Mouse (Mus musculus) thymus, postnatal 4 days (tissue): ENCODE data around the gene Brd4.
A peak's percentile ranks its signal among the peaks of the same experiment; 100 is the strongest.

ENCODE experiments used
- DNase-seq: peaks from one replicate; pipeline ENCODE4 v3.0.0; 2021

Gene Brd4

DNA sequence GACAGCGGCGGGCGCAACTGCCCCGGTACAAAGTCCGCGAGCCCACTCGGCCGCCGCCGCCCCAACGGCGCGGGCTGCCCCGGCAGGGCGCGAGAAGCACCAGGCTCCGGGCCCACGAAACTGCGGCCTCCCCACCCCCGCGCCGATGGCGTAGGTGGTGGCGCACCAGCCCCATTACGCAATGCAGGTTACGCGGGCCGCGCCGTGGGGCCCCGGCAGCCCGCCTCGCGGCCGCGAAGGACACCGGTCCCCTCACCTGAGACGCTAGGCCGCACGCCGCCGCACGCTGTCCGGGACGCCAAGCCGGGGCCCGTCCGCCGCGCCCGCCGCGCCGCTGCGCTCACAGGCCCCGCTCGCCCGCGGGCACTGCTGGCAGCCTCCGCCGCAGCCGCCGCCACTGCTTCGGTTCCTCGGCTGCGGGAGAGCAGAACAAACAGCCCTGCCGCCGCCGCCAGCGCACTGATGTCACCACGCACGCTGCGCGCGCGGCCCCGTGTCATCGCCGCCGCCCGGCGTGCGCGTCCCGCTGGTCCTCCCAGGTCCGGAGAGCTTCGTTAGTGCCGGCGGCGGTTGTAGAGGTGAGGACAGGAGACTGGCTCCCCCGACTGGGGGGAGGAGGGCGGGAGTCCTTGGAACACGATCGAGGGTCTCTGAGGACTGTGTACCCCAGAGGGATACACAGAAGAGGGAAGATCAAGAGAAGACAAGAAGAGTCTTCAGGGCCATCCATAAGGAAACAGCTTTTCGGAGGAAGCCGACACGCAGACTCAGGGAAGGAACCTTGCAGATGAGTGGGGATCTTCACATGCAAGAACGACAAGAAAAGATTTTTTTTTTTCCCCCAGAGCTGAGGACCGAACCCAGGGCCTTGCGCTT, at the start of gene Brd4:
Brd4 (minus strand) TSS at position 461 of the 876 bp plus-strand sequence.
- DNase-seq: peak; percentile 93

DNA sequence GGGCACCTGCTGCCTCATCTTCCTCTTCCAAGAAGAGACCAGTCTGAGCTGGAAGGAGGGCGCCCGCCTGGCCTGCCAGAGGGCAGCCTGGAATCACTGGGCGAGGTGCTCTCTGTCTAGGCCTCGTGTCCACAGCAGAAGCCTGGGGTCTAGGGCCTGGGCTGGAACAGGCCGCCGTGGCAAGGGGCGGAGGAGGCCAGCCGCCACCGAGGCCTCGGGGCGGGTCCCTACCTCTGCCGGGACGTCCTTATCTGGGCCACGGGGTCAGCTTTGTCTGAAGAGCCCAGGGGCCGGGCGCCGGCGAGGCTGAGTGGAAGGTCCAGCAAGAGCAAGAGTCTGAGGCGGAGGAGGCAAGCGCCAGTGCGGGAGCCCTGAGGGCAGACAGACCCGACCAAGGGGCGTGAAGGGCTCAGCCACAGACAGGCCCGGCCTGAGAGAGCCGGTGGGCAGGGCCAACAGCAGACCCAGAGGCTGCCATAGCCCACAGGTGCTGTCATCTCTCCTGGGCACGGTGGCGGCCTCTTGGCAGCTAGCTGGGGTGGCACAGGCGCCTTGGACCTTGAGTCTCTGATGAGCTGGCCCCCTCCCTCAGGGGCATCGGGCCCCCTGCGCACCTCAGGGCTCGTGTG, 49.3 kb upstream of the Brd4 start:
- DNase-seq: no peak

DNA sequence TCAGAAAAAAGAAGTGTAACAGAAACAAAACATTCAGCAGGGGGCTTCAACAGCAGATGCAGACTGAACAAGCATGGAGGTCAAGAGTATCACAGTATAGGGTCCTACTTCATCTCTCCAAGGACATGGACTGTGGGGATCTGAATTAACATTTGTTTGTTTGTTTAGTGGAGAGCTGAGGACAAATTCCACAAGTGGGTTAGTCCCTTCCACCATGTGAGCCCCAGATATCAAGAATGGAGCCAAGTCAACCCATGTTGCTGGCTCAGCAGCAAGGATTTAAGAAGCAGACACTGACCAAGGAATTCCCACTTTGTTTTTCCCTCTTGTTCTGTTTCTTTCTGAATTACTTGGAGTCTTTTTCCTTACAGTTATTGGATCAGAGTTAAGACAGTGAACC, 43.0 kb upstream of the Brd4 start:
- DNase-seq: no peak

DNA sequence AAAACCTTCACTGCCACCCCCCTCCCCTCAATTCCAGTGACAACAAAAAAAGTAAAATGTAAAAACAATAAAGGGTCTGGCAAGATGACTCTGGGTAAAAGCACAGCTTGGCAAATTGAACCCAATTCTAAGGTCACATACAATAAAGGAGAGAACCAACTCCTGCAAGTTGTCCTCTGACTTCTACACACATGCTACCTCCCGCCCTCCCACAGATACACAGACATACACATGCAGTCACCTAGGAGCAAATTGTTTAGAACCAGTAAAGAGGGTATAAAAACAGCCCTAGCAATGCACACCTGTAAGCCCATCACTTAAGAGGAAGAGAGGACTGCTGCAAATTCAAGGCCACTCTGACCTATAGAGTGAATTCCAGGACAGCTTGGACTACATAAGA, 38.3 kb upstream of the Brd4 start:
- no peak for DNase-seq

DNA sequence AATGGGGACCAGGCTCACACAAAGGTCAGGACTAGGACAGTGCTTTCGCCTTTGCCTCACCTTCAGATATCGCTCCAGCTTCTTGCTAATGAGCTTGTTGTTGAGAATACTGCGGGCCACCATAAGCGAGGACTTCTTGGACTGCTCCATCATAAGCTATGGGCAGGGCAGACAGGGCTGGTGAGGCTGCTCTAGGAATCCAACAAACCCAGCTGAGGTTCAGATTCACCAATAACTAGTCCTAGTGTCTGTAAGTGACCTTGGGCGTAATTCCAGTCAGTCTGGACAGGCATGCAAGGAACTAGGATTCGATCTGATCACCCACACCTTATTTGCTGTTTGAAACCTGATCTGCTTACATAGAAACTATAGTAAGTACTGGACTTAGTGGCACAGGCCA, 37.3 kb upstream of the Brd4 start:
- no peak for DNase-seq

DNA sequence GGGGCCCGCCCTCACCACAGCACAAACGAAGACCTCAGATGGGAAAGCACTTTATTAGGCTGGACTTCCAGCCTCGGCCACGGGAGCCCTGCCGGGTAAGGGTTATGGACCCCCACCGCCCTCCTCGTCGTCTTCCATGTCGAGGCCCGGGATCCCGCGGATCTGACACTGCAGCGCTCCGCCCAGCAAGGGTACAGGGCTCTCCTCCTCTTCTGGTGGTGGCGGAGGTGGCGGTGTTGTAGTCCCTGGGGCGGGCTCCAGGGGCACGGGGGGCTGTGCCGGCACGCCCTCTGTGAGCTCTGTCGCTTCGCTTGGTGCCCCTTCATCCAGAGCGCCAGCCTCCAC, 36.8 kb upstream of the Brd4 start:
- DNase-seq: peak; percentile 88

DNA sequence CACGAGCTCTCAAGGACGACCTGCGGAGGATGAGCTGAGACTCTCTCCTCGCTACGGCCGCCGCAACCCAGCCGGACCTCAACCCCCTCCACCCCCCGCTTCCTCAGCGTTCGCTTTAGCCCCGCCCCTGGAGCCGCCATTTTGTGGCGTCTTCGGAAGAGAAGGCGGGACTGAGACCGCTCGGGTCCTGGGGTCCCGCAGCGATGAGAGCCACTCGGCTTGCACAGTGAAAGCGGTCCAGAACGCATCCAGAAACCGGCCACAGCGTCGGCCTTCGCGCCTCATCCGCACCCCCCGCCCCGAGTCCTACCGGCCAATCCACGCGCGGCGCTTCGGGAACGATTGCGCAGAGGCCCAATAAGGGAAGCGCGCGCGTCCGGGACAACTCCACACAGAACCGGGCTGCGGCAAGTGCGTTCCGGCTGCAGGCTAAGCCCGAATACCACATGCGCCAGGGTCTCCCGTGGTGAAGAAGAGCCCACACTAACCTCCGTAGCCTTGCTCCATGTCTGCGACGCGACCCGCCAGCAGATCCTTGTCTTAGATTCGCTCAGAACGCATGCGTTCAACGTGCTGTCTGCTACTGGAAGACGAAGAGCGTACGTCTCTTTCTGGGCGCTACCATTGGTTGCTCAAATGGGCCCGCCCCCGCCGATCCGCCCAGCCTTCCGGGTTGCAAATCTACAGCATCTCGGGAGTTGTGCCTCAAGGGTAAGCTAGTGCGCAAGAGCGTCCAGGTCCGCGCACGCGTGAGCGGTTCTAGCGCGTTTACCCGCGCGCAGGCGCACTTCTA, 36.3 kb upstream of the Brd4 start, which contains the start of gene Akap8:
Akap8 (minus strand) TSS at position 642 of the 793 bp plus-strand sequence.
- peak; percentile 96 for DNase-seq

DNA sequence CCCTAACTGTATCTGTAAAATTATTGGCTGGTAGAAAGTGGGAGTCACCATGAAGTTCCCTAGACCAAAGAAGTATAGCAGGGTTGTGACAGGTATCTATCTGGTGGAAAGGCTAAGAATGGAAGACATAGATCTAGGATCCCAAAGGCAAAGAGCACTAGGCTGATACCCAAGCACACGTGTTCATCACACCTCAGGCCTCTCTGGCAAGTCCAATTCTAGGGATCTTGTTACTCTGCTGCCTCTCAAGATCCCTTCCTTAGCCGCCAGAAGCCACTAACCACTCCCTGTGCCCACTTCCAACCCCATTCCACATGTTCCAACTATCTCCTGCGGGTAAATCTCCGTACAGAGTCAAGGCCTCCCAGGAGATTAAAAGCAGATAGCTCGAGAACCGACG, 35.4 kb upstream of the Brd4 start:
- DNase-seq: no peak

DNA sequence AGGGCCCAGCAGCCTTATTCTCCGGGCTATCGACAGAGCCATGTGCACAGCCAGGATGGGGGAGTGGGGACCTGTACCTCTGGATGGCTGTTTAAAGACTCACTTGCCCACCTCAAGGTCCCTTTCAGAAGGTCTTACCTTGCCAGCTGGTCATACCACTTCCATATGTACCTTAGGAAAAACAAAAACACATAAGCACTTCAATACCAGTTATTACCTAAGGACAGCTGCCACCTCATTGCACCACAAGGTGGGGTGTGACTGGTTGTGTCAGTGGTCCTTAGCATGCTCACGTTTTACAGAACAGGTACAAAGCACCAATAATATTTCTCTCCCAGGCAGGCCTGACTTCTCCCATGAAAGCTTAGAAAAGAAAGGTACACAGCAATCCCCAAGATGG, 33.2 kb upstream of the Brd4 start:
- DNase-seq: no peak

DNA sequence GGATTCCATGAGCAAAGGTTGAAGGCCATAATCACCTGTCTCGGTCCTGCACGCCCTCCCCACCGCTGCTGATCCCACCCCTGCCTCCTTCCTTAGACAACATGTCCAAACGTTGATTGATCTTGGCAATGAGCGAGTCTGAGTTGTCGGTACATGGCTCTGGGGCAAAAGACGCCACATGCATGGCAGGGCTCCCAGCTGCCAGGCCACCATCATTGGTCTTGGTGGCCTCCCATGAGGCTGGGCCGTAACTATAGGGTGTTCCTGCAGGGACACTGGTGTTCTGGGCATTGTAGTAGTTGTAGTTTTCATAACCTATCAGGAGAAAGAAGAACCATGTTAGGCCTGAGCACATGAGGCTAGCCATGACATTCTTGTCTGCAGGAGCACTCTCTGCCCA, 32.5 kb upstream of the Brd4 start:
- no peak for DNase-seq

DNA sequence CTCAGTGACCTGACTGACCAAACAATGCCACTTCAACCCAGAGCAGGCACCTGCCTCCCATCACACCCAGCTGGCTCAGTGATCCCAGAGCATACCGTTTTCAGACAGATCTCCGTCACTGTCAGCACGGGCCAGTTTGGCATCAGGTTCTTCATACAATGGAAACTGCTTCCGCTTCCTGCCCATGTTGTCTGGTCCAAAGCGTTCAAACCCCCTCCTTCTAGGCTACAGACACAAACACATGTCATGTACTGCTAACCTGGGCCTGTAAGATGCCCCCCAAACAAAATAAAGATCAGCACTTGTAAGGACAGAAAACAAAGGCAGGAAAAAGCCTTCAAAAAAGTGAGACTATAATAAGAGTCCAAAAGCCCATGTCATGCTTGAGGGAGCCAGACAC, 31.0 kb upstream of the Brd4 start:
- no peak for DNase-seq

DNA sequence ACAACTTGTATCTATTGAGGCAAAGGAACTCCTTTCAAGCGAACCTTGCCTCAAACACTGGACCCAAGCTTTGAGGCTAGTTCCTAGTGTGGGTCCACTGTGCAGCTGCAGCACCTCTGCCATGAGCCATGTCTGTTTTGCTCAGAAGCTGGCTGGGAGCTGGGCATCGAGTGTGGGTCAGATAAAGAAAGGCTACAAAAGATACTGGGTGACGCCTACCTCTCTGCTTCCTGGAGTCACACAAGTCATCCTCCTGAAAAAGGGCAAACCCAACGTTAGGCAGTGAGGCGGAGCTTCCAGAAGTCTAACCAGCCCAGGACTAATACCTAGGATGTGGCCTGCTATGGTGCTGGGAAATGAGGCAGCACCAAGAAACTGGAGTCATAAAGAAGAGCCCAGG, 29.4 kb upstream of the Brd4 start:
- DNase-seq: no peak

DNA sequence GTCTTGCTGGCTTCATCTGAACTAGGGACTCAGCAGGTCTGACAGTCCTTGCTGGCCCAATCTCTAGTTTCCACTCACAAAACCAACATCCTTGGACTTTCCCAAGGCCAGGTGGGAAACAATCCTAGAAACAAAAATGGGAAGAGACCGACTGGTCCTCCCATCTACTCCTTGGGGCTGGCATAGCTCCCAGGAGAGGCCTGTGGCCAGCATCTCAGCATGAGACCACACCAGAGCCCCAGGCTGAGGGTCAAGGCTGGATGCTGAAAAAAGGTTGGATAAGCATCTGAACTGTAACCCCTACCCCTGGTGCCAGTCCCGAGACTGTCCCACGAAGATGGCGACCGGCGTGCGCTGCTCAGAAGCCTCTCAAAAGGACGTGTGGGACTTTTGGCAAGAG, 28.3 kb upstream of the Brd4 start:
- DNase-seq: no peak

DNA sequence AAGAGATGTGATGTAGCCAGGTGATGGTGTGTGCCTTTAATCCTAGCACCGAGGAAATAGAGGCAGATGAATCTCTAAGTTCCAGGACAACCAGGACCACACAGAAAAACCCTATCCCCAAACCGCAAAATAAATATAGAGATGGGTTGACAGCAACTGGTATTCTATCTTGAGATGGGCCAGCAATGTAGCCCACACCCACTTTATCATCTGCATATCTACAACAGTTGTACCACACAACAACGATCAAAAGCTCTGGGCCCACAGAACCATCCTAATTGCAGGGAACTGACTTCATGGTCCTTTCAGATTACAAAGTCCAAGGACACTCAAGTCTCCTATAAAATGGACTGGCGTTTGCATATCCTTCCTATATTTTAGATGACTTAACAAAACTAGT, 23.4 kb upstream of the Brd4 start:
- no peak for DNase-seq

DNA sequence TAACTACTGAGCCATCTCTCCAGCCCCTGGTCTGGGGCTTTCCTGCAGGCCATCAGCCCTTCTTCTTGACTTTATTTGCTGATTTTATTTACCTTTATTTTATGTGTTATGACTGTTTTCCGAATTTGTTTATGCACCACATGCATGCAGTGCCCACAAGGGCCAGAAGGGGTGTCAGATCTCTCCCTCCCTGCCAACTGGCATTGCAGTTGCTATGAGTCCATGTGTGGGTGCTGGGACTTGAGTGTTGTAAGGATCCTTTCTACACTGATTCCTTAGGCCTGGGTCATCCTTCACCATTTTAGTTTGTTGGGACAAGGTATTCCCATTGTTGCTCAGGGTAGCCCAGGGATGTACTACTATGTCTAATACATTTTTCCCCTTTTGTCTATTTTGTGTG, 13.6 kb upstream of the Brd4 start:
- no peak for DNase-seq

DNA sequence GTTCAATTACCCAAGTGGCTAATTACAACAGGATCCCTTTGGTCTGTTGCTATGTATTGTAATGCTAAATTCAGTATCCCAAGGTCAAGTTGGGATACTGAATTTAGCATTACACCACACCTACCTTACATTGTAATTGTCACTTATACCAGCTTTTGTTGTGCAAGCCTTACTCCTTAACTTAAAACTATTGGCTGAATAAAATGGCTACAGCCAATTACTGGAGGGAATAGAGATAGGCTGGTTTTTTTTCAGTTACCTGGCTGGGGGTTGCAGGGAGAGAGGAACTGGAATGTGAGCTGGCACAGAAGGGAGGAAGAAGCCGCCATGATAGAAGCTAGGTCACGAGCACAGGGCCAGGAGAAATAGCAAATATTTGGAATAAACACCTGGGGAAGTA, 11.4 kb upstream of the Brd4 start:
- DNase-seq: no peak

DNA sequence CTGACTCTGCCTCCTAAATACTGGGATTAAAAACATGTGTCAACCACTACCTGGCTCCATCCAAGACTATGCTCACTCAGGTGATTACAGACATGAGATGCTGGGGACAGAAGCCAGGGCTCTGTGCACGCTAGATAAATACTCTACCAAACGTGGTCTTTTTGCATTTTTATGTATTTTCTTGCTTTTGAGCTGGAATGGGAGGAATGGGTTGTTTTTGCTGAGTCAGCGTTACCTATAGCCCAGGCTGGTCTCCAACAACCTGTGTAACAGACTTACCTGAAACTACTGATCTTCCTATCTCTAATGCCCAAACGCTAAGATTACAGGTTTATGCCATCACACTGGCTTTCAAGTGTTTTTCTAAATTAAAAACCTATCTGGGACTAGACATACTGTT, 10.6 kb upstream of the Brd4 start:
- no peak for DNase-seq

DNA sequence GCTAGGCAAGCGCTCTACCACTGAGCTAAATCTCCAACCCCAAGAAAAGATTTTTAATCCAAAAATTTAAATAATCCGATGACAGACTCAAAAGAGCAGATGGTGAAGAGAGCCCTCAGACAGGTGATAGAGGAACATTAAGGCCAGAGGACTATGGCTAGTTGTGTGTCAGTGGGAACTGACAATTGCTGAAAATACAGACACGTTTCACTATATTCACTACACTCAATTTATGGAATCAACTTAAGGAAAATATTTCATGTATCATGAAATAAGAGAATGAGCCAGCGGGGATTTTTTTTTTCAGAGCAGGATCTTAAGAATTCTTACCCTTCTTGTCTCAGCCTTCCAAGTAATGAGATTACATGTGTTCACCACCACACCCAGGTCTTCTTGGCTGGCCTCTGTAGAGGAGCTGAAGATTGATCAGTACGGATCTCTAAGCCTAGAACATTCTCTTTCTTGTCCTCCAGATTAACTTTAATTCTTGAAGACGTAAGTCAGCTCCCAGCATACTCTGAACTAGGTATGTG, 682 bp upstream of the Brd4 start:
- no peak for DNase-seq

DNA sequence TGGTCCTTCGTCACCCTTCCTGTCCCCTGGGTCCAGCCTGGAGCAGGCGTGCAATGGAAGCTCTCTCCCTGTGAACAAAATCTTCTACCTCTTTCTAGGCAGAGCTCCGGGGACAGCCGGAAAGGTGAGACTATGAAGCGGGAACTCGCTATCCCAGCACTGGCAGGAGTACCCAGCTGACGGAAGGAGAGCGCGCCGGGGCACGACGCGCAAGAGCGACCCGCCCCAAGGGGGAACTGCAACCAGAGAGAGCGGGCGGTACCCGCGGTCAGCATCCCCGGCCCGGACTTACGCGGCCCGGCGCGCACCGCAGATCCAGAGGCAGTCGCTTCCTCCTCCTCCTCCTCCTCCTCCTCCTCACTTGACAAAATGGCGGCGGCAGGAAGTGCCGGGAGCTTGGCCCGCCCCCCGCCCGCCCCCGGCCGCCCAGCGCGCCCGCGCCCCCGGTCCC, 726 bp downstream of the Brd4 start:
- DNase-seq: peak; percentile 74

DNA sequence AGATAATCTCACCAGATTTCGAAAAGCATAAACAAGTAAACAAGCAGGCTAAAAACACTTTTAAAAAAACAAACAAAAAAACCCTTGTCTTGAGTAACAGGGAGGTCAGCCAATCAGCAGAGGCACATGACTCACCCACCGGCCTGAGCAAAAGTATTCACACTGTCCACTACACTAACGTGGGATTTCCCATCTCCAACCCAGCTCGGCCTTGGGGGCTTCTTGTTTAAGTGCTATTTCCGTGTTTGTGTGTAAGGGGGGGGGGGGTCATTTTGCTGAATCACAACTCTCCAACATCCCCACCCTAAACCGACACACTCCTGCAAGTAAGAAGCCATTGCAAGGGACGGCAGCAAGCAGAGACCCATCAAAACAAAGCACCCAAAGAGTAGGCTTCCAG, 1.2 kb downstream of the Brd4 start:
- no peak for DNase-seq

DNA sequence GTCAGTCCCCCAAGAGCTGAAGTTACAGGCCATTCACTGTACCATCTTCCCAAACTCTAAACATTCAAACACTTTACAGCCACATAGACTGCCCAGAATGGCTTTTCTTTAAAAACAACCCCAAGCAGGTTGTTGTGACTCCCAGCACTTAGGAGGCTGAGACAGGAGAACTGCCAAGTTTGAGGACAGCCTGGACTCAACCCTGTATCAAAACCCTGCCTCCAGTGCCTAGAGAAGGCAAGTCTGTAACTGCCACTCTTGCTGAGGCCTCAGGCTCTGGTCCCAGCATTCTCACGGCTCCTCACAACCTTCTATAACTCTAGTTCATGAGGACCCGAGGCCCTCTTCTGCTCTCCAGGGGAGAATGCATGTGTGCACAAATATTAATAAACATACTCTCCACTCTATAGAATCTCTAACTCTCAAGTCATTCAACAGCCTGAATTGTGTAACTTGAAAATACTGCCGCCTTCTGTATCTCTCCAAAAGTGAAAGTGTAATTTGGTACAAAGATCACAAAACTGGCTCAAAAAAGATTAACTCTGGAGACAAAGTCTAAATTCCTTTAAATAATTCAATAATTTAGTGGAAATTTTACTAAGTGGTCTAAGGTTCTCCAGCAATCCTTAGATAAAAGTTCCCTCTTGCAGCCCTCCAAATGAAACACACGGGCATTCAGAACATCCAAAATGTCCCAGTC, 2.8 kb downstream of the Brd4 start:
- no peak for DNase-seq

DNA sequence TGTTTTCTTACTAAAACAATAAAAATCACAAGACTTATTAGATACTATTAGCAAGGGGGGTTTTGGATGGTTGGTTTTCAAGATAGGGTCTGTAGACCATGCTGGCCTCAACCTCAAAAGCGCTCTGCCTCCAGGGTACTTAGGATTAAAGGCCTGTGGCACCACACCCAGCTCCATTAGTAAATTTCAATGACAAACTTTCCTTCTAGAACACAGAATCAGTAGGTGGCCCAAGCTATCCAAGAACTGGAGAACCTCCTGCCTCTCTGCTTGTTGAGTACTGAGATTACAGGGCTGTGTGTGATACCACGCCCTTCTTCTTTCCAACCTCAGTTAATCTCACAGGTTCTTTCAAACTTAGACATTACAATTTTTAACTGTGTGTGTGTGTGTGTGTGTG, 3.4 kb downstream of the Brd4 start:
- DNase-seq: no peak

DNA sequence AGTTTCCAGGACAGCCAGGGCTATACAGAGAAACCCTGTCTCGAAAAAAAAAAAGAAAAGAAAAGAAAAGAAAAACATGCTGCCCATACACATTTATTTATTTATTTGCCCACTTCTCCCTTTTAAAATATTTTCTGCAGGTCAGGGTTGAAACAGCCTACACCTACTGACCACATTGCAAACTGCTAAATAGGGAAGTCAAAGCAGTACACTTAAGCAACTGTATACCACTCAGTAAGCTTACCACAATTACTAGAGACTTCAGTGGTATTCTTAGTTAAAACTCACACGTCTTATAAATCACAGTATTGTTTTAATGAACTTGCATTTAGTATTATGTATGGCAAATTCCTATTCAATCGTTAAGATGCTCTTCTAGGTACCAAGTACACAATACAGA, 3.9 kb downstream of the Brd4 start:
- DNase-seq: no peak
